8 mouse cellular contexts compared by ENCODE assay signal in the genomic region with DNA sequence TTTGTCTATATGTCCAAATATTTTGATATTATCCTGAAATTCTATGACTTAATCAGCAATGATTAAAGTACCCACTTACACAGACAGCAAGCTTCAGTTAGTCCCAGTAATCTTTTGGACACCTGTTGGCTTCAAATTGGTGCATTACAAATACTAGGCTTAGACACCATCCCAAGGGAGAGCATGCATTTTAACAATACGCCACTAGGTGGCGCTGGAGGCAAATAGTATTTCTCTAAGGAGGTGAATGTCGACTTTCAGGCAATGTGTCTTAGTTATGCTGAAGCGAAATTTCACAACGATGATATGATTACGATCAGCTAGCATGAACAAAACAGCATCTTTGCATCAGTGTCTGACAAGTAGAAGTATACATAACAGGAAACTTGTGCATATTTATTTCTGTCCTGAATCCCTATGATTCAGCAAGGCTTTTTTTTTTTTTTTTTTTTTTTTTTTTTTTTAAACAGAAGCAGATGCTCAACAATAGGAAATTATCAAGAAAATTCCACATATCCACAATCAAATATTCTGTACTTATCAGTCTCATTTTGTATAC.
DNase-seq lines count a peak whose midpoint lies in the region; ATAC-seq and TF ChIP-seq lines count a peak whose summit lies in the region.

No protein-coding gene starts in this region.

- no peaks in the 10 kb centered on the region for H3K4me1 ChIP-seq in intestine, postnatal 0 days (replicated peaks; ENCODE audit: control insufficient read depth, insufficient read depth, low read length)
- no peaks in the 10 kb centered on the region for H3K4me1 ChIP-seq in midbrain, embryonic 13.5 days (replicated peaks)
- no peaks in the 10 kb centered on the region for H3K4me1 ChIP-seq in stomach, embryonic 16.5 days (ENCODE audit: control insufficient read depth, insufficient read depth, low read length)

- H3K9me3 ChIP-seq in intestine, postnatal 0 days (ENCODE audit: control insufficient read depth) = no peaks in the 10 kb centered on the region
- no peaks in the 10 kb centered on the region for H3K9me3 ChIP-seq in midbrain, embryonic 13.5 days
- no peaks in the 10 kb centered on the region for H3K9me3 ChIP-seq in stomach, embryonic 16.5 days (replicated peaks; ENCODE audit: control insufficient read depth, low read length)

- intact Hi-C loops in left cerebral cortex, postnatal 14 days (cut with DNase I) = loop anchor here (1.0 to 10.0 kb wide), 2 partner anchors 260 to 875 kb away; no protein-coding TSS in a partner anchor

- no peak overlapping the region for H3K4me2 ChIP-seq in intestine, postnatal 0 days (replicated peaks; ENCODE audit: low read depth)
- H3K4me2 ChIP-seq in midbrain, embryonic 13.5 days (replicated peaks) = no peak overlapping the region
- peak overlapping the region; percentile 35; the same call in 1 of the 2 replicates for H3K4me2 ChIP-seq in stomach, embryonic 16.5 days (ENCODE audit: low read depth, low read length)

- H3K36me3 ChIP-seq in intestine, postnatal 0 days (ENCODE audit: control insufficient read depth, insufficient read depth) = no peaks in the 10 kb centered on the region
- H3K36me3 ChIP-seq in midbrain, embryonic 13.5 days = no peaks in the 10 kb centered on the region
- no peaks in the 10 kb centered on the region for H3K36me3 ChIP-seq in stomach, embryonic 16.5 days (ENCODE audit: control insufficient read depth, insufficient read depth, low read length)

- peak; percentile 33 for DNase-seq in heart, adult 8-10 months (ENCODE audit: low spot score)
- no peak for DNase-seq in heart, adult 11 months
- peak; percentile 75 for DNase-seq in gastrocnemius, postnatal 10 days
- DNase-seq in left cerebral cortex, postnatal 14 days (ENCODE audit: low spot score in 2 of 2) = peak; percentile 94 to 97

- peak; percentile 93 for TF ChIP-seq CTCF in intestine, postnatal 0 days (IDR thresholded peaks at IDR 0.05; ENCODE audit: low read depth)

- no peaks in the 10 kb centered on the region for H3K27me3 ChIP-seq in intestine, postnatal 0 days (replicated peaks; ENCODE audit: control insufficient read depth, insufficient read depth, low read length)
- H3K27me3 ChIP-seq in midbrain, embryonic 13.5 days = no peaks in the 10 kb centered on the region
- H3K27me3 ChIP-seq in stomach, embryonic 16.5 days (ENCODE audit: control insufficient read depth, insufficient read depth, low read length) = no peaks in the 10 kb centered on the region

- no peak overlapping the region for H3K27ac ChIP-seq in intestine, postnatal 0 days (ENCODE audit: low read depth, low read length)
- H3K27ac ChIP-seq in midbrain, embryonic 13.5 days = no peak overlapping the region
- H3K27ac ChIP-seq in stomach, embryonic 16.5 days (ENCODE audit: low read length) = no peak overlapping the region

- ATAC-seq in common myeloid progenitor, adult 5-6 weeks (replicated peaks; ENCODE audit: low read depth, poor library complexity, severe bottlenecking) = peak; percentile 98
- ATAC-seq in intestine, postnatal 0 days = 0 out of 2 replicates have a peak, but pooled peaks have one; percentile 43
- peak; percentile 86 for ATAC-seq in midbrain, embryonic 13.5 days
- ATAC-seq in stomach, embryonic 16.5 days (ENCODE audit: insufficient read depth, low FRiP score) = peak; percentile 53; the same call in 1 of the 2 replicates

- H3K9ac ChIP-seq in intestine, postnatal 0 days (ENCODE audit: low read depth, low read length) = no peak overlapping the region
- no peak overlapping the region for H3K9ac ChIP-seq in midbrain, embryonic 13.5 days (replicated peaks)
- H3K9ac ChIP-seq in stomach, embryonic 16.5 days (ENCODE audit: low read length) = no peak overlapping the region

- no peak overlapping the region for H3K4me3 ChIP-seq in intestine, postnatal 0 days (ENCODE audit: low read depth, low read length)
- no peak overlapping the region for H3K4me3 ChIP-seq in midbrain, embryonic 13.5 days (replicated peaks)
- H3K4me3 ChIP-seq in stomach, embryonic 16.5 days (replicated peaks; ENCODE audit: low read length) = no peak overlapping the region

- WGBS in intestine, postnatal 0 days = 10% methylated on average over 6 of the region's 6 CpGs
- WGBS in midbrain, embryonic 13.5 days = 10% methylated on average over 6 of the region's 6 CpGs
- WGBS in stomach, embryonic 16.5 days = 5% methylated on average over 6 of the region's 6 CpGs

Comparison
In these comparisons a context has a peak if more than half of its experiments do, and no peak if none do; other contexts are left out.
1. ATAC-seq: peak in every context shown above with its lines; median percentile 98 in common myeloid progenitor, adult 5-6 weeks; 86 in midbrain, embryonic 13.5 days; 53 in stomach, embryonic 16.5 days; 43 in intestine, postnatal 0 days.